Mouse (Mus musculus): ENCODE measurements at regions not wholly inside any gene's neighbourhood (a gene's known extent, or its start where the extent isn't known, plus 50 kb on each side); places are given as distances from the start of the nearest gene placed in this dataset.

- TF ChIP-seq POLR2A (IDR thresholded peaks at IDR 0.05; ENCODE audit: insufficient read depth, low read length) = no peak
- TF ChIP-seq CTCF (IDR thresholded peaks at IDR 0.05; ENCODE audit: low read depth, low read length) = no peak
- no peak for TF ChIP-seq EP300 (IDR thresholded peaks at IDR 0.05; ENCODE audit: insufficient read depth, low read depth, low read length)
These were observed 124.2 kb upstream of the Parp11 start for GRCm38 (mm10) chr6:127322398-127322797.
